ENCODE assay signal across 11 mouse cellular contexts in genomic region chr17:65558788-65559187, GRCm38 (mm10). TPM values are rescaled to one million over a fixed set of nuclear protein-coding genes. Genes with fewer than 3 reads are reported as not detected.
A peak's percentile ranks its signal among the peaks of the same experiment; 100 is the strongest.
DNase-seq lines count a peak whose midpoint lies in the region; ATAC-seq lines count a peak whose summit lies in the region.
"Had no signal": no experiment of that assay in that cellular context is flagged by ENCODE, and none has a peak within 500 bp of the region (broad histone marks: within the 10 kb centered on the region; RNA-seq: fewer than 3 reads in every experiment).

No protein-coding gene starts in this region.

- H3K4me1 ChIP-seq in heart, embryonic 11.5 days (ENCODE audit: control insufficient read depth, insufficient read depth, low read length), result no peaks in the 10 kb centered on the region
- H3K4me1 ChIP-seq in lung, embryonic 16.5 days (replicated peaks; ENCODE audit: control insufficient read depth, insufficient read depth, low read length), result no peaks in the 10 kb centered on the region; the same call in 1 of the 2 replicates
- H3K4me1 ChIP-seq in hindbrain, embryonic 16.5 days (ENCODE audit: control insufficient read depth, insufficient read depth, low read depth, low read length), result no peaks in the 10 kb centered on the region

- H3K4me3 ChIP-seq in heart, embryonic 11.5 days (ENCODE audit: low read depth, low read length), result no peak overlapping the region
- H3K4me3 ChIP-seq in lung, embryonic 16.5 days (ENCODE audit: low read length), result no peak overlapping the region
- no peak overlapping the region for H3K4me3 ChIP-seq in hindbrain, embryonic 16.5 days (ENCODE audit: low read length)
- H3K4me3 ChIP-seq: gastrocnemius, adult 2 months had no signal

- no peak for ATAC-seq in heart, embryonic 11.5 days (replicated peaks; ENCODE audit: insufficient number of reproducible peaks, low FRiP score, low TSS enrichment)
- no peak for ATAC-seq in lung, embryonic 16.5 days (ENCODE audit: low read depth)
- peak; percentile 46; the same call in 1 of the 2 replicates for ATAC-seq in hindbrain, embryonic 16.5 days

- H3K27ac ChIP-seq in heart, embryonic 11.5 days (ENCODE audit: low read depth, low read length), result no peak overlapping the region
- no peak overlapping the region for H3K27ac ChIP-seq in lung, embryonic 16.5 days (ENCODE audit: low read length)
- H3K27ac ChIP-seq in hindbrain, embryonic 16.5 days (ENCODE audit: low read depth, low read length), result no peak overlapping the region
- H3K27ac ChIP-seq: gastrocnemius, adult 2 months had no signal

- no peaks in the 10 kb centered on the region for H3K9me3 ChIP-seq in heart, embryonic 11.5 days (replicated peaks; ENCODE audit: control insufficient read depth, low read length)
- no peaks in the 10 kb centered on the region for H3K9me3 ChIP-seq in lung, embryonic 16.5 days (ENCODE audit: control insufficient read depth, low read length)
- no peaks in the 10 kb centered on the region for H3K9me3 ChIP-seq in hindbrain, embryonic 16.5 days (ENCODE audit: control insufficient read depth, low read length)

- no peaks in the 10 kb centered on the region for H3K36me3 ChIP-seq in heart, embryonic 11.5 days (ENCODE audit: control insufficient read depth, insufficient read depth, low read length)
- H3K36me3 ChIP-seq in lung, embryonic 16.5 days (ENCODE audit: control insufficient read depth, insufficient read depth, low read length), result no peaks in the 10 kb centered on the region
- no peaks in the 10 kb centered on the region for H3K36me3 ChIP-seq in hindbrain, embryonic 16.5 days (ENCODE audit: control insufficient read depth, insufficient read depth, low read length)

- no peak overlapping the region for H3K9ac ChIP-seq in heart, embryonic 11.5 days (ENCODE audit: low read depth, low read length)
- H3K9ac ChIP-seq in lung, embryonic 16.5 days (ENCODE audit: low read length), result no peak overlapping the region
- no peak overlapping the region for H3K9ac ChIP-seq in hindbrain, embryonic 16.5 days (ENCODE audit: low read depth, low read length)

- DNase-seq in heart, adult 9 months (ENCODE audit: low spot score in 2 of 2), result no peak
- DNase-seq in lung, postnatal 36 days, result no peak
- peak; percentile 17 for DNase-seq in retina, embryonic 14.5 days (ENCODE audit: low spot score)
- DNase-seq in ovary, adult 18-20 months (ENCODE audit: low spot score), result no peak
- no peak for DNase-seq in kidney, postnatal 10 days

- no peaks in the 10 kb centered on the region for H3K27me3 ChIP-seq in heart, embryonic 11.5 days (ENCODE audit: control insufficient read depth, insufficient read depth, low read length)
- H3K27me3 ChIP-seq in lung, embryonic 16.5 days (ENCODE audit: control insufficient read depth, insufficient read depth, low read depth, low read length), result no peaks in the 10 kb centered on the region
- no peaks in the 10 kb centered on the region for H3K27me3 ChIP-seq in hindbrain, embryonic 16.5 days (replicated peaks; ENCODE audit: control insufficient read depth, insufficient read depth, low read length)

- 46% methylated on average over 9 of the region's 9 CpGs for WGBS in heart, embryonic 11.5 days (ENCODE audit: insufficient replicate concordance)
- 67% methylated on average over 9 of the region's 9 CpGs for WGBS in lung, embryonic 16.5 days
- WGBS in hindbrain, embryonic 16.5 days, result 35% methylated on average over 9 of the region's 9 CpGs

- peak overlapping the region; percentile 32; the same call in 1 of the 2 replicates for H3K4me2 ChIP-seq in heart, embryonic 11.5 days
- H3K4me2 ChIP-seq in lung, embryonic 16.5 days (ENCODE audit: low read depth, low read length), result peak overlapping the region; percentile 9; the same call in 1 of the 2 replicates
- peak overlapping the region; percentile 22 for H3K4me2 ChIP-seq in hindbrain, embryonic 16.5 days (ENCODE audit: low read length)

RNA-seq across cellular contexts. Expression of gene Tmem232, which starts 18.2 kb away (rescaled TPM):
- polyA plus RNA-seq in heart, embryonic 11.5 days (2014; fragmentation: Nextera tagmentation; extraction: Ambion mirVana), result 0.23 and 0.34 TPM in 2 replicates
- 1.1 and 1.7 TPM in 2 replicates for polyA plus RNA-seq in lung, embryonic 16.5 days (2015; fragmentation: Nextera tagmentation; extraction: Ambion mirVana)
- 0.51 and 0.68 TPM in 2 replicates for polyA plus RNA-seq in hindbrain, embryonic 16.5 days (2015; fragmentation: Nextera tagmentation; extraction: Ambion mirVana)
- polyA plus RNA-seq: liver, embryonic 16.5 days; small intestine, adult 2 months had no signal

RNA-seq across cellular contexts. Expression of gene Vapa, which starts 54.6 kb away (rescaled TPM):
- polyA plus RNA-seq in heart, embryonic 11.5 days (2014; fragmentation: Nextera tagmentation; extraction: Ambion mirVana), result 172 and 173 TPM in 2 replicates
- polyA plus RNA-seq in lung, embryonic 16.5 days (2015; fragmentation: Nextera tagmentation; extraction: Ambion mirVana), result 174 and 178 TPM in 2 replicates
- 250 and 257 TPM in 2 replicates for polyA plus RNA-seq in hindbrain, embryonic 16.5 days (2015; fragmentation: Nextera tagmentation; extraction: Ambion mirVana)
